Mouse (Mus musculus) heart, postnatal 0 days (tissue): ENCODE results near the gene Pdlim4.

Experiments used
- CTCF ChIP-seq: IDR thresholded peaks from 2 replicates; pipeline ENCODE4 v1.5.1; 2016; ENCODE audit warnings: antibody characterized with exemption, control low read depth, low read depth
- EP300 ChIP-seq: IDR thresholded peaks from 2 replicates; pipeline ENCODE4 v1.6.1; 2016; ENCODE audit warnings: antibody characterized with exemption, low read depth

DNA sequence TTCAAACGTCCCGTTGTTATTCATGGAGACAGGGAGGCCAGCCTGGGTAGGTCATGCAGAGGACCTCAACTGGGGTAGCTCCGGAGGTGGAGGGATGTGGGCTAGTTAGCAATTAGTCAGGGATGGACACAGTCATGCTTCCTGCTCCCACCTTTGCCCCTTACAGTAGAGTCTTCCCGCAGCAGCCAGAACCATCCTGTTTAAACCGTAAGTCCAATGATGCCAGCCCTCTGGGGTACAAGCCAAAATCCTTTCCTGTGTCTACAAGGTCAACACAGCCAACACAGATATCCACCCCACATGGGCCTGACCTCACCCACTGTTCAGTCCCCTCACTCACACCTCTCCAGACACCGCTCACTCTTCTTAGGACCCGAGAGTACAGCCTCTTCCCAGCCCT, 17.7 kb downstream of the Pdlim4 start:
- TF ChIP-seq CTCF (no peak), EP300 (no peak)
